Mouse (Mus musculus) cortical plate, adult 2 months (tissue): ENCODE results near the gene Dapk2.

Experiments
- CTCF ChIP-seq: fragments of 200-500 bp; IDR thresholded peaks from 2 replicates; pipeline ENCODE4 v1.5.1; 2011; ENCODE audit warnings: mild to moderate bottlenecking, control low read depth, low read length; ENCODE audit not compliant: insufficient read depth; ENCODE audit errors: extremely low read depth
- POLR2A ChIP-seq: fragments of 200-500 bp; IDR thresholded peaks from 2 replicates; pipeline ENCODE4 v1.6.1; 2011; ENCODE audit warnings: mild to moderate bottlenecking, low read length, control low read depth; ENCODE audit not compliant: insufficient read depth; ENCODE audit errors: extremely low read depth

DNA sequence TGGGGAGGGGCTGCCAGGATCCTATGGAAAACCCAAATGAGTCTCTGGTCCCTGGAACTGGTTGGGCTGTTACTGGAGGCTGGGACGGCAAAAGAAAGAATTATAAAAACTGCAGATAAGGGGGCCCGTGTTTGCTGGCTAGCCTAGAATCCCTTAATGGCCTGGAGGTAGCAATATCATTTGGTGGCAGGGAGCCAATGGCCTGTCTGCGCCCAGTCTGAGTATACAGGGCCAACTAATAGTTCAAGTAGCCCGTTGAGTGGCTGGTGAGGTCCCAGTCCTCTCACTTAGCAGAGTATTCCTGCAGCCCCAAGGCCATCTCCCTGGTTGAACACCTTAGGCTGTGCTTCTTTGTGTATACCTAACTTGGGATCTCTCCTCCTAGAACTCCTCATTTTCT, 83.7 kb downstream of the Dapk2 start:
- TF ChIP-seq POLR2A (no peak), CTCF (no peak)
